Mouse (Mus musculus): ENCODE measurements around the gene Qsox2. TPM values are rescaled to one million over a fixed set of nuclear protein-coding genes. Genes with fewer than 3 reads are reported as not detected.

The Qsox2 gene
- polyA plus RNA-seq, 1 experiment, result 17.2 TPM

DNA sequence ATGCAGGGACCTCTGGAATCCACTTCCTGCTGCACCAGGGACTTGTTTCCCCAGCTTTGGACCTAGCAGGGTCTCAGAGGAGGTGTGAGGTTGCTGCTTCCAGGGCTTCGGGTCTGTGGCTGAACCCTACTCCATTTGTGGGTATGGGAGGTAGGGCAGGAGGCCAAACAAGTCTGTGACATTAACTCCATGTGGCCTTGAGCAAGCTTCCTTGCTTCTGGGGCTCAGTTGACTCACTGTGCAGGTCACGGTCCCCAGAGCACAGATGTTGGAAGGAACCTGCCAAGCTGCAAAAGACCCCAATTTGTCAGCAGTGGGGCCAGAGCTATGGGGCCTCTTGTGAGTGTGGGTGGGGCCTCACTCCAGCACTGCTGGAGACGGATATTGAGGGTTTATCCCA lies 53.0 kb downstream of the Qsox2 start:
- no peaks in the 10 kb centered on the region for H3K36me3 ChIP-seq (ENCODE audit: control insufficient read depth, insufficient read depth, low read length, poor library complexity, severe bottlenecking)
- H3K9ac ChIP-seq (ENCODE audit: low read depth, poor library complexity, severe bottlenecking), result no peak overlapping the region
- no peaks in the 10 kb centered on the region for H3K9me3 ChIP-seq (replicated peaks; ENCODE audit: control insufficient read depth, insufficient read depth, low read length, poor library complexity, severe bottlenecking)
- no peaks in the 10 kb centered on the region for H3K27me3 ChIP-seq (ENCODE audit: control insufficient read depth, insufficient read depth, low read length, poor library complexity, severe bottlenecking)
- H3K4me1 ChIP-seq (ENCODE audit: control insufficient read depth, insufficient read depth, low read length), result no peaks in the 10 kb centered on the region
- TF ChIP-seq CTCF (IDR thresholded peaks at IDR 0.05; ENCODE audit: low read depth, low read length) (no peak), POLR2A (IDR thresholded peaks at IDR 0.05; ENCODE audit: insufficient read depth, low read length) (no peak), EP300 (IDR thresholded peaks at IDR 0.05; ENCODE audit: insufficient read depth, low read depth, low read length) (no peak)
- no peak overlapping the region for H3K4me3 ChIP-seq (ENCODE audit: low read depth, low read length)
- H3K27ac ChIP-seq (ENCODE audit: insufficient read depth, low read length), result no peak overlapping the region

DNA sequence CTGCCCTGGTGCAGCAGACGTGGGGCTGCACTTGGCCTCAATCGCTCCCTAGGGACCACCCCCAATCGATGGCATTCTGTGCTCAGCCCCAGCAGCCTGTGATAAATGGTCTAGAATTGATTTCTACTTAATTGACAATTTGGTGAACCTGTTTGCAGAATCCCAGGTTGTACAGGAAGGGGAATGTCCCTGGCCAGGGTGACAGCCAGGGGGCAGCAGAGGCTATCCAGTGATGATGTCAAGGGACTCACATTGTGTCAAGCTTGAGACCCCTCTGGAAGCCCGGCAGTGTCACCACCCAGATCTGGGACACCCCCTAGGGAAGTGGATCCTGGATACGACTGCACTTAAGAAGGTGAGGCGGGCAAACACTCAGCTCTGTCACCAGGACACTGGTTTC lies 54.7 kb downstream of the Qsox2 start:
- TF ChIP-seq CTCF (IDR thresholded peaks at IDR 0.05; ENCODE audit: low read depth, low read length), result peak; percentile 95
- TF ChIP-seq EP300 (IDR thresholded peaks at IDR 0.05; ENCODE audit: insufficient read depth, low read depth, low read length), result no peak
- TF ChIP-seq POLR2A (IDR thresholded peaks at IDR 0.05; ENCODE audit: insufficient read depth, low read length), result no peak
- no peaks in the 10 kb centered on the region for H3K27me3 ChIP-seq (ENCODE audit: control insufficient read depth, insufficient read depth, low read length, poor library complexity, severe bottlenecking)
- H3K4me3 ChIP-seq (ENCODE audit: low read depth, low read length), result no peak overlapping the region
- no peaks in the 10 kb centered on the region for H3K36me3 ChIP-seq (ENCODE audit: control insufficient read depth, insufficient read depth, low read length, poor library complexity, severe bottlenecking)
- no peaks in the 10 kb centered on the region for H3K9me3 ChIP-seq (replicated peaks; ENCODE audit: control insufficient read depth, insufficient read depth, low read length, poor library complexity, severe bottlenecking)
- H3K9ac ChIP-seq (ENCODE audit: low read depth, poor library complexity, severe bottlenecking), result no peak overlapping the region
- no peak overlapping the region for H3K27ac ChIP-seq (ENCODE audit: insufficient read depth, low read length)
- H3K4me1 ChIP-seq (ENCODE audit: control insufficient read depth, insufficient read depth, low read length), result no peaks in the 10 kb centered on the region

DNA sequence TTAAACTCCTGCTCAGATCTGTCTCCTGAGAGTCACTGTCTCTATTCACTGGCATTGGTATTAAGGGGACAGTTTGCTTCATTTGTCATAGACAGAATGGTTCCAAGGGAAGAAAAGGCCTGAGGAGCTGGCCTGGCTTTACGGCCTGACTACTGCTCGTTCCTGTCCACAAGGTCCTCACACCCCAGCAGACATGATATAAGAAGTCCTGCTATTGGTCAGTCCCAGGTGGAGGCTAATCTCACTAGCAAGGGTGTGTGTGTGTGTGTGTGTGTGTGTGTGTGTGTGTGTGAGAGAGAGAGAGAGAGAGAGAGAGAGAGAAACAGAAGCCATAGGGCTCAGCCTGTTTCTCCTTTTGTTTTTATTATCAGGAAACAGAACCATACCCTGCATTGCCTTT lies 60.1 kb downstream of the Qsox2 start:
- no peaks in the 10 kb centered on the region for H3K27me3 ChIP-seq (ENCODE audit: control insufficient read depth, insufficient read depth, low read length, poor library complexity, severe bottlenecking)
- H3K27ac ChIP-seq (ENCODE audit: insufficient read depth, low read length), result no peak overlapping the region
- H3K4me3 ChIP-seq (ENCODE audit: low read depth, low read length), result no peak overlapping the region
- H3K9ac ChIP-seq (ENCODE audit: low read depth, poor library complexity, severe bottlenecking), result no peak overlapping the region
- no peaks in the 10 kb centered on the region for H3K36me3 ChIP-seq (ENCODE audit: control insufficient read depth, insufficient read depth, low read length, poor library complexity, severe bottlenecking)
- no peaks in the 10 kb centered on the region for H3K9me3 ChIP-seq (replicated peaks; ENCODE audit: control insufficient read depth, insufficient read depth, low read length, poor library complexity, severe bottlenecking)
- no peaks in the 10 kb centered on the region for H3K4me1 ChIP-seq (ENCODE audit: control insufficient read depth, insufficient read depth, low read length)
- TF ChIP-seq CTCF (IDR thresholded peaks at IDR 0.05; ENCODE audit: low read depth, low read length) (no peak), EP300 (IDR thresholded peaks at IDR 0.05; ENCODE audit: insufficient read depth, low read depth, low read length) (no peak), POLR2A (IDR thresholded peaks at IDR 0.05; ENCODE audit: insufficient read depth, low read length) (no peak)

DNA sequence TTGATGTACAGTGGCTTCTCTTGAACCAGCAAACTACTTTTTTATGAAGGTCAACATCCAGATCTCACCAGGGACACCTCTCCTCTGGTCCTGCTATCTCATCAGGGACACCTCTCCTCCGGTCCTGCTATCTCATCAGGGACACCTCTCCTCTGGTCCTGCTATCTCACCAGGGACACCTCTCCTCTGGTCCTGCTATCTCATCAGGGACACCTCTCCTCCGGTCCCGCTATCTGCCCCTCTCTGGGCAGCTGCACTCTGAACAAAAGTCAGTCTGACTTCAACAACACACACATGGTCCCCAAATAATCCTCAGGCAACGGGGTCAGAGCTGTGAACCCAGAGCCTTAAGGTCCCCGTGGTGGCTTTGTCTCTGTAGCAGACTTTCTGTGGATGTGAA lies 60.6 kb downstream of the Qsox2 start:
- Histone ChIP-seq H3K4me3 (ENCODE audit: low read depth, low read length) (no peak overlapping the region), H3K36me3 (ENCODE audit: control insufficient read depth, insufficient read depth, low read length, poor library complexity, severe bottlenecking) (no peaks in the 10 kb centered on the region), H3K27ac (ENCODE audit: insufficient read depth, low read length) (no peak overlapping the region), H3K4me1 (ENCODE audit: control insufficient read depth, insufficient read depth, low read length) (peaks cover 4% of the 10 kb centered on the region), H3K27me3 (ENCODE audit: control insufficient read depth, insufficient read depth, low read length, poor library complexity, severe bottlenecking) (no peaks in the 10 kb centered on the region), H3K9me3 (replicated peaks; ENCODE audit: control insufficient read depth, insufficient read depth, low read length, poor library complexity, severe bottlenecking) (no peaks in the 10 kb centered on the region), H3K9ac (ENCODE audit: low read depth, poor library complexity, severe bottlenecking) (no peak overlapping the region)
- TF ChIP-seq CTCF (IDR thresholded peaks at IDR 0.05; ENCODE audit: low read depth, low read length), result no peak
- no peak for TF ChIP-seq POLR2A (IDR thresholded peaks at IDR 0.05; ENCODE audit: insufficient read depth, low read length)
- TF ChIP-seq EP300 (IDR thresholded peaks at IDR 0.05; ENCODE audit: insufficient read depth, low read depth, low read length), result no peak

DNA sequence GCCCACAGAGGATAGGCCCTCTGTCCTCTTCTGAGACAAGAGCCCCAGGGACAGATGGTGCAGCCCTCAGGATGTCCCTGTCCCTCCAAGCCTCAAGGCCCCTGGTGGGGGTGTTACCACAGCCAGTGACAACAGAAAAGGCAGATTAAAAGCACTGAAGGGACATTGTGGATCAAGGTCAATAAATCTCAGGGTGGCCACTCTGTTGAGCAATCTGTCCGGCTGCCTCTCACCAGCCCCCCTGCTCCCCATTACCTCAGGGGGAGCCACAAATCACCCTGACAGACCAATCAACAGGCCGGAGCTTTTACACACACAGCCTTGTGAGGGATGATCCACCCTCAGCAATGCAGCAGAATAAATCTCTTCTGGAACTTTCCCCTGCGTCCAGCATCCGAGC lies 62.1 kb downstream of the Qsox2 start:
- Histone ChIP-seq H3K4me1 (ENCODE audit: control insufficient read depth, insufficient read depth, low read length) (peaks cover 4% of the 10 kb centered on the region), H3K27ac (ENCODE audit: insufficient read depth, low read length) (no peak overlapping the region), H3K36me3 (ENCODE audit: control insufficient read depth, insufficient read depth, low read length, poor library complexity, severe bottlenecking) (no peaks in the 10 kb centered on the region), H3K27me3 (ENCODE audit: control insufficient read depth, insufficient read depth, low read length, poor library complexity, severe bottlenecking) (no peaks in the 10 kb centered on the region), H3K9me3 (replicated peaks; ENCODE audit: control insufficient read depth, insufficient read depth, low read length, poor library complexity, severe bottlenecking) (no peaks in the 10 kb centered on the region), H3K4me3 (ENCODE audit: low read depth, low read length) (no peak overlapping the region), H3K9ac (ENCODE audit: low read depth, poor library complexity, severe bottlenecking) (no peak overlapping the region)
- TF ChIP-seq POLR2A (IDR thresholded peaks at IDR 0.05; ENCODE audit: insufficient read depth, low read length), result no peak
- TF ChIP-seq EP300 (IDR thresholded peaks at IDR 0.05; ENCODE audit: insufficient read depth, low read depth, low read length), result no peak
- TF ChIP-seq CTCF (IDR thresholded peaks at IDR 0.05; ENCODE audit: low read depth, low read length), result no peak

GRCm38 (mm10) chr2:26172166-26172565 lies 65.2 kb downstream of the Qsox2 start:
- H3K4me3 ChIP-seq (ENCODE audit: low read depth, low read length), result no peak overlapping the region
- no peak overlapping the region for H3K27ac ChIP-seq (ENCODE audit: insufficient read depth, low read length)
- no peak overlapping the region for H3K9ac ChIP-seq (ENCODE audit: low read depth, poor library complexity, severe bottlenecking)
- H3K9me3 ChIP-seq (replicated peaks; ENCODE audit: control insufficient read depth, insufficient read depth, low read length, poor library complexity, severe bottlenecking), result no peaks in the 10 kb centered on the region
- H3K4me1 ChIP-seq (ENCODE audit: control insufficient read depth, insufficient read depth, low read length), result peaks cover 4% of the 10 kb centered on the region
- H3K36me3 ChIP-seq (ENCODE audit: control insufficient read depth, insufficient read depth, low read length, poor library complexity, severe bottlenecking), result no peaks in the 10 kb centered on the region
- H3K27me3 ChIP-seq (ENCODE audit: control insufficient read depth, insufficient read depth, low read length, poor library complexity, severe bottlenecking), result no peaks in the 10 kb centered on the region
- TF ChIP-seq CTCF (IDR thresholded peaks at IDR 0.05; ENCODE audit: low read depth, low read length), result no peak
- TF ChIP-seq POLR2A (IDR thresholded peaks at IDR 0.05; ENCODE audit: insufficient read depth, low read length), result no peak
- TF ChIP-seq EP300 (IDR thresholded peaks at IDR 0.05; ENCODE audit: insufficient read depth, low read depth, low read length), result no peak
